Mouse (Mus musculus) ES-Bruce4 (cell line): ENCODE results near the gene Crtac1.

Experiments
- CTCF ChIP-seq: IDR thresholded peaks from one replicate; pipeline ENCODE4 v1.8.1; 2011; ENCODE audit warnings: low read depth, low read length
- EP300 ChIP-seq: IDR thresholded peaks from 2 replicates; pipeline ENCODE4 v1.6.1; 2011; ENCODE audit warnings: low read depth, low read length; ENCODE audit not compliant: insufficient read depth

DNA sequence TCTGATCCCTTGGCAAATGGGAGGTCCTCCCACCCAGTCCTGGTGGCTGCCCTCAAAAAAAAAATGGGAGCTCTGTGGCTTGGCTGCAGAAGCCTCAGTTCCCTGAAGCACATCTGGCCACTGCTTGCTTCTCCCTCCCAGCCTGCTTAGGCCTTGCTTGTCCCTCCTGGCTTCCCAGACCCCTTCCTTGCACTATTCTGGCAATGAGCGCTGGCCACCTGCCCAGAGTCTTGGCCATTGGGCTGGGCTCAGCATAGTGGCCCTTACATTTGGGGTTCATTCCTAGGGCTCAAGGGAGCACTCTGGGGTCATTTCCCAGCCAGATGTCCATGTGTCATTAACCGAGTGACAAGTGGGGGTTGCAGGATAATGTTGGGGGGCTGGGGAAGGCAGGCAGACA, 115.1 kb downstream of the Crtac1 start:
- no peak for TF ChIP-seq CTCF
- no peak for TF ChIP-seq EP300
